Mouse (Mus musculus) hindbrain, postnatal 0 days (tissue): ENCODE data around the gene Elfn2. TPM values are rescaled to one million over a fixed set of nuclear protein-coding genes. Genes with fewer than 3 reads are reported as not detected.

Experiments
- ATAC-seq: fragments of 200-750 bp; cut with Nextera tagmentation; 2 replicates; pipeline ENCODE4 v1.8.0; 2017; ENCODE audit warnings: mild to moderate bottlenecking, moderate TSS enrichment, moderate library complexity
- DNase-seq: peaks from one replicate; pipeline ENCODE4 v3.0.0-alpha.2; 2015; ENCODE audit warnings: low spot score
- H3K27ac ChIP-seq: fragments of 300-500 bp; sonication (generic); 2 replicates; pipeline ENCODE4 v1.5.1; 2014; ENCODE audit warnings: mild to moderate bottlenecking
- H3K27me3 ChIP-seq: fragments of 300-500 bp; sonication (generic); 2 replicates; pipeline ENCODE4 v1.6.1; 2014; ENCODE audit warnings: low read length, mixed read lengths; ENCODE audit not compliant: insufficient read depth
- H3K36me3 ChIP-seq: fragments of 300-500 bp; sonication (generic); 2 replicates; pipeline ENCODE4 v1.6.1; 2014; ENCODE audit warnings: low read length, mixed read lengths; ENCODE audit not compliant: insufficient read depth
- H3K4me1 ChIP-seq: fragments of 300-500 bp; sonication (generic); 2 replicates; pipeline ENCODE4 v1.6.1; 2014; ENCODE audit warnings: antibody characterized with exemption, low read length, mixed read lengths; ENCODE audit not compliant: insufficient read depth
- H3K4me2 ChIP-seq: fragments of 300-500 bp; sonication (generic); 2 replicates; pipeline ENCODE4 v1.6.1; 2014; ENCODE audit warnings: low read depth, mild to moderate bottlenecking, low read length, moderate library complexity, mixed read lengths
- H3K4me3 ChIP-seq: fragments of 300-500 bp; sonication (generic); 2 replicates; pipeline ENCODE4 v1.5.1; 2014; ENCODE audit warnings: low read length
- H3K9ac ChIP-seq: fragments of 300-500 bp; sonication (generic); replicated peaks from 2 replicates; pipeline ENCODE4 v1.6.1; 2014; ENCODE audit warnings: mild to moderate bottlenecking, low read length, moderate library complexity, mixed read lengths
- H3K9me3 ChIP-seq: fragments of 300-500 bp; sonication (generic); 2 replicates; pipeline ENCODE4 v1.6.1; 2016; ENCODE audit warnings: low read length, mixed read lengths
- CTCF ChIP-seq: IDR thresholded peaks from 2 replicates; pipeline ENCODE4 v1.5.1; 2016; ENCODE audit warnings: antibody characterized with exemption, control low read depth, low read depth
- WGBS: fragments of 180-500 bp; shearing (Covaris S2); extraction: QIAGEN DNeasy Blood & Tissue Kit; methylation state at CpG from one replicate; pipeline ENCODE4 v1.1.7; 2014; 5-methylcytosine and 5-hydroxymethylcytosine counted together
- polyA plus RNA-seq: library from polyadenylated mRNA; unstranded; fragments of >200 nt; fragmentation: Nextera tagmentation; extraction: Ambion mirVana; gene quantifications from 2 replicates; pipeline ENCODE4 v1.2.1, GENCODE M21; 2015
- total RNA-seq: library from RNA; depleted of rRNA; stranded (reverse); fragments of >200 nt; gene quantifications from 2 replicates; pipeline ENCODE4 v1.2.3, GENCODE M21; 2014

The Elfn2 gene
- total and polyA plus RNA-seq, 2 experiments from 2014 or later = 9.1 to 40.9 TPM

- no peaks in the 10 kb centered on the region for H3K27me3 ChIP-seq
- no peak for TF ChIP-seq CTCF
- H3K4me2 ChIP-seq = peak overlapping the region; percentile 21; the same call in 1 of the 2 replicates
- no peaks in the 10 kb centered on the region for H3K9me3 ChIP-seq
- no peaks in the 10 kb centered on the region for H3K36me3 ChIP-seq
- WGBS = 56% methylated on average over 7 of the region's 7 CpGs
- no peak overlapping the region; the same call in 1 of the 2 replicates for H3K9ac ChIP-seq
- ATAC-seq (no peak), DNase-seq (no peak)
- peaks cover 42% of the 10 kb centered on the region for H3K4me1 ChIP-seq
- H3K27ac ChIP-seq = no peak overlapping the region
- no peak overlapping the region for H3K4me3 ChIP-seq
Measured at GRCm38 (mm10) chr15:78713751-78714150, 4.8 kb downstream of the Elfn2 start.

GRCm38 (mm10) chr15:78712335-78713258 lies 6.0 kb downstream of the Elfn2 start:
- H3K27me3 ChIP-seq = no peaks in the 10 kb centered on the region
- peak overlapping the region; percentile 16; the same call in 1 of the 2 replicates for H3K27ac ChIP-seq
- ATAC-seq = peak; percentile 8; the same call in 1 of the 2 replicates

GRCm38 (mm10) chr15:78711935-78712334 lies 6.6 kb downstream of the Elfn2 start:
- Histone ChIP-seq H3K27me3 (no peaks in the 10 kb centered on the region), H3K4me1 (peaks cover 42% of the 10 kb centered on the region), H3K9me3 (no peaks in the 10 kb centered on the region), H3K4me3 (no peak overlapping the region), H3K36me3 (no peaks in the 10 kb centered on the region), H3K9ac (peak overlapping the region; percentile 40; the same call in 1 of the 2 replicates), H3K27ac (no peak overlapping the region), H3K4me2 (peak overlapping the region; percentile 64)
- ATAC-seq (no peak), DNase-seq (no peak)
- TF ChIP-seq CTCF = no peak
- WGBS = 64% methylated on average over 7 of the region's 7 CpGs

More at GRCm38 (mm10) chr15:78712335-78713258, 6.0 kb downstream of the Elfn2 start:
- peak overlapping the region; percentile 64 for H3K4me2 ChIP-seq
- H3K9me3 ChIP-seq = no peaks in the 10 kb centered on the region
- WGBS = 6% methylated on average over 53 of the region's 53 CpGs
- no peaks in the 10 kb centered on the region for H3K36me3 ChIP-seq
- H3K4me3 ChIP-seq = peak overlapping the region; percentile 34
- peak overlapping the region; percentile 40 for H3K9ac ChIP-seq
- no peak for TF ChIP-seq CTCF
- peaks cover 42% of the 10 kb centered on the region for H3K4me1 ChIP-seq
- DNase-seq = peak; percentile 55

GRCm38 (mm10) chr15:78710634-78711033 lies 7.9 kb downstream of the Elfn2 start:
- Histone ChIP-seq H3K4me1 (peaks cover 44% of the 10 kb centered on the region), H3K9me3 (no peaks in the 10 kb centered on the region), H3K36me3 (no peaks in the 10 kb centered on the region), H3K27ac (peak overlapping the region; percentile 27), H3K27me3 (no peaks in the 10 kb centered on the region), H3K4me2 (peak overlapping the region; percentile 44), H3K4me3 (no peak overlapping the region), H3K9ac (0 out of 2 replicates have a peak overlapping the region, but pooled peaks have one; percentile 13)
- ATAC-seq (peak; percentile 41), DNase-seq (peak; percentile 55)
- no peak for TF ChIP-seq CTCF
- WGBS = 17% methylated on average over 6 of the region's 6 CpGs

- Histone ChIP-seq H3K9me3 (no peaks in the 10 kb centered on the region), H3K27me3 (no peaks in the 10 kb centered on the region), H3K9ac (no peak overlapping the region), H3K4me2 (peak overlapping the region; percentile 44), H3K27ac (peak overlapping the region; percentile 27), H3K36me3 (no peaks in the 10 kb centered on the region), H3K4me1 (peaks cover 35% of the 10 kb centered on the region), H3K4me3 (no peak overlapping the region)
- ATAC-seq = peak; percentile 80
- TF ChIP-seq CTCF = no peak
- WGBS = 13% methylated on average over 7 of the region's 7 CpGs
- DNase-seq = peak; percentile 79
Measured at GRCm38 (mm10) chr15:78709767-78710166, 8.8 kb downstream of the Elfn2 start.

- no peak overlapping the region for H3K27ac ChIP-seq
- no peaks in the 10 kb centered on the region for H3K27me3 ChIP-seq
- ATAC-seq (no peak), DNase-seq (no peak)
- no peak for TF ChIP-seq CTCF
- peaks cover 14% of the 10 kb centered on the region for H3K4me1 ChIP-seq
- H3K4me3 ChIP-seq = no peak overlapping the region
- H3K4me2 ChIP-seq = no peak overlapping the region
- H3K9ac ChIP-seq = no peak overlapping the region
- WGBS = 30% methylated on average over 3 of the region's 3 CpGs
- H3K36me3 ChIP-seq = no peaks in the 10 kb centered on the region
- H3K9me3 ChIP-seq = no peaks in the 10 kb centered on the region
Measured at GRCm38 (mm10) chr15:78706630-78707029, 11.9 kb downstream of the Elfn2 start.

- Histone ChIP-seq H3K9ac (no peak overlapping the region), H3K4me1 (peaks cover 4% of the 10 kb centered on the region; the same call in 1 of the 2 replicates), H3K36me3 (no peaks in the 10 kb centered on the region), H3K9me3 (no peaks in the 10 kb centered on the region), H3K27me3 (no peaks in the 10 kb centered on the region), H3K4me2 (no peak overlapping the region), H3K27ac (no peak overlapping the region; the same call in 1 of the 2 replicates), H3K4me3 (no peak overlapping the region)
- WGBS = 42% methylated on average over 4 of the region's 4 CpGs
- no peak for TF ChIP-seq CTCF
- peak; percentile 35 for DNase-seq
- ATAC-seq = peak; percentile 52
Measured at GRCm38 (mm10) chr15:78704824-78705223, 13.7 kb downstream of the Elfn2 start.
